Mouse (Mus musculus): ENCODE data around the gene Dad1.

- TF ChIP-seq CTCF (IDR thresholded peaks at IDR 0.05; ENCODE audit: low read depth, low read length) = no peak
- TF ChIP-seq POLR2A (IDR thresholded peaks at IDR 0.05; ENCODE audit: borderline replicate concordance, low read depth, low read length) = no peak
Observed at GRCm38 (mm10) chr14:54219849-54220248, 34.1 kb downstream of the Dad1 start.

Measured in bone marrow macrophage, adult 2 months (primary cell).